Mouse (Mus musculus): ENCODE data around the gene Mtmr6.
"Not testable (repeated sequence)": the region's sequence is repeated elsewhere in the genome, so short reads cannot be mapped to it uniquely, and the experiment has no call there.

DNA sequence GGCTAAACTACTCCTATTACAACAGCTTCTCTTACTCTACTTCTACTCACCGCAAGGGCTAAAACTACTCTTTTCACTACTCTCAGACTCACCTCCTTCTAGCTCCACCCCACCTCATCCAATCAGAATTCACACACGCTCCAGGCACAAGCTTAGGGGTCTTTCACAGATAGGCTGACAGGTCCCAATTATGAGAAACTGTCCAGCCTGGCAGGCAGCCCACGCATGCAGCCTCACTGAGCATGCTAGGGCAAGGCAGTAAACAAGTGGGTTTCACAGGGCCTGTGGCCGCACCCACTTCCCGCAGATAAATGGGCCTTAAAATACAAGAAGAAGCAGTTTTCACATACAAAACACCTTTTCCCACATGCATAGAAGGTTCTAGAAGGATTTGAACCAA, 75.0 kb downstream of the Mtmr6 start:
- not testable (repeated sequence) for TF ChIP-seq CTCF (IDR thresholded peaks at IDR 0.05; ENCODE audit: control insufficient read depth, insufficient read depth, low read length); POLR2A (IDR thresholded peaks at IDR 0.05; ENCODE audit: borderline replicate concordance, control insufficient read depth, low read depth, low read length)
